Mouse (Mus musculus) kidney, embryonic 16.5 days (tissue): Measurements from ENCODE around the gene Slc29a3. TPM values are rescaled to one million over a fixed set of nuclear protein-coding genes. Genes with fewer than 3 reads are reported as not detected.
"Not testable (repeated sequence)": the region's sequence is repeated elsewhere in the genome, so short reads cannot be mapped to it uniquely, and the experiment has no call there.

Experiments used
- ATAC-seq: fragments of 200-750 bp; cut with Nextera tagmentation; 2 replicates; pipeline ENCODE4 v1.8.0; 2017; ENCODE audit warnings: moderate TSS enrichment; ENCODE audit not compliant: low FRiP score, low TSS enrichment
- H3K27ac ChIP-seq: fragments of 300-500 bp; sonication (generic); 2 replicates; pipeline ENCODE4 v1.5.1; 2014; ENCODE audit warnings: low read length
- H3K27me3 ChIP-seq: fragments of 300-500 bp; sonication (generic); 2 replicates; pipeline ENCODE4 v1.6.1; 2014; ENCODE audit warnings: low read length, control low read depth, mixed read lengths; ENCODE audit not compliant: insufficient read depth
- H3K36me3 ChIP-seq: fragments of 300-500 bp; sonication (generic); 2 replicates; pipeline ENCODE4 v1.6.1; 2014; ENCODE audit warnings: low read length, control low read depth, mixed read lengths; ENCODE audit not compliant: insufficient read depth
- H3K4me1 ChIP-seq: fragments of 300-500 bp; sonication (generic); 2 replicates; pipeline ENCODE4 v1.6.1; 2014; ENCODE audit warnings: low read length, control low read depth, mixed read lengths; ENCODE audit not compliant: insufficient read depth
- H3K4me2 ChIP-seq: fragments of 300-500 bp; sonication (generic); replicated peaks from 2 replicates; pipeline ENCODE4 v1.6.1; 2014; ENCODE audit warnings: low read depth, low read length
- H3K4me3 ChIP-seq: fragments of 300-500 bp; sonication (generic); 2 replicates; pipeline ENCODE4 v1.5.1; 2014; ENCODE audit warnings: mild to moderate bottlenecking, low read length
- H3K9ac ChIP-seq: fragments of 300-500 bp; sonication (generic); replicated peaks from 2 replicates; pipeline ENCODE4 v1.6.1; 2014; ENCODE audit warnings: low read length
- H3K9me3 ChIP-seq: fragments of 300-500 bp; sonication (generic); 2 replicates; pipeline ENCODE4 v1.6.1; 2016; ENCODE audit warnings: low read length, control low read depth
- WGBS: fragments of 180-500 bp; shearing (Covaris S2); extraction: QIAGEN DNeasy Blood & Tissue Kit; methylation state at CpG from one replicate; pipeline ENCODE4 v1.1.7; 2014; 5-methylcytosine and 5-hydroxymethylcytosine counted together
- polyA plus RNA-seq: library from polyadenylated mRNA; unstranded; fragments of >200 nt; fragmentation: Nextera tagmentation; extraction: Ambion mirVana; gene quantifications from 2 replicates; pipeline ENCODE4 v1.2.1, GENCODE M21; 2015

Slc29a3 gene
- polyA plus RNA-seq, 1 experiment from 2014 or later = 14.0 TPM

GRCm38 (mm10) chr10:60718491-60718890, 34.1 kb downstream of the Slc29a3 start:
- Histone ChIP-seq H3K9me3 (peaks cover 9% of the 10 kb centered on the region), H3K9ac (no peak overlapping the region), H3K4me1 (no peaks in the 10 kb centered on the region), H3K27ac (no peak overlapping the region), H3K4me3 (no peak overlapping the region), H3K27me3 (no peaks in the 10 kb centered on the region), H3K36me3 (peaks cover 33% of the 10 kb centered on the region), H3K4me2 (no peak overlapping the region)
- no peak for ATAC-seq
- WGBS = 88% methylated on average over 2 of the region's 2 CpGs

GRCm38 (mm10) chr10:60716449-60716848, 36.1 kb downstream of the Slc29a3 start:
- H3K9me3 ChIP-seq = peaks cover 9% of the 10 kb centered on the region
- H3K4me2 ChIP-seq = no peak overlapping the region
- no peak overlapping the region for H3K4me3 ChIP-seq
- no peaks in the 10 kb centered on the region for H3K4me1 ChIP-seq
- WGBS = 85% methylated on average over 3 of the region's 3 CpGs
- H3K27me3 ChIP-seq = no peaks in the 10 kb centered on the region
- peaks cover 32% of the 10 kb centered on the region for H3K36me3 ChIP-seq
- no peak overlapping the region for H3K9ac ChIP-seq
- H3K27ac ChIP-seq = no peak overlapping the region
- no peak for ATAC-seq

- not testable (repeated sequence) for H3K4me3 ChIP-seq, H3K9ac ChIP-seq, H3K4me2 ChIP-seq, ATAC-seq, H3K27me3 ChIP-seq, H3K9me3 ChIP-seq, H3K27ac ChIP-seq, H3K4me1 ChIP-seq
- 46% methylated on average over 6 of the region's 8 CpGs for WGBS
- peaks cover 22% of the 10 kb centered on the region for H3K36me3 ChIP-seq
Measured at GRCm38 (mm10) chr10:60712299-60712698, 40.3 kb downstream of the Slc29a3 start.

GRCm38 (mm10) chr10:60708837-60709236, 43.8 kb downstream of the Slc29a3 start:
- no peak overlapping the region for H3K4me3 ChIP-seq
- H3K9me3 ChIP-seq = peaks cover 1% of the 10 kb centered on the region; the same call in 1 of the 2 replicates
- no peaks in the 10 kb centered on the region for H3K27me3 ChIP-seq
- H3K36me3 ChIP-seq = peaks cover 1% of the 10 kb centered on the region
- no peak overlapping the region for H3K4me2 ChIP-seq
- 65% methylated on average over 5 of the region's 5 CpGs for WGBS
- H3K9ac ChIP-seq = no peak overlapping the region
- no peaks in the 10 kb centered on the region for H3K4me1 ChIP-seq
- ATAC-seq = peak; percentile 90
- peak overlapping the region; percentile 56; the same call in 1 of the 2 replicates for H3K27ac ChIP-seq

- Histone ChIP-seq H3K4me2 (no peak overlapping the region), H3K36me3 (no peaks in the 10 kb centered on the region), H3K27ac (no peak overlapping the region), H3K4me1 (no peaks in the 10 kb centered on the region), H3K4me3 (no peak overlapping the region), H3K27me3 (no peaks in the 10 kb centered on the region), H3K9ac (no peak overlapping the region), H3K9me3 (no peaks in the 10 kb centered on the region)
- 79% methylated on average over 4 of the region's 4 CpGs for WGBS
- no peak for ATAC-seq
Measured at GRCm38 (mm10) chr10:60706268-60706667, 46.3 kb downstream of the Slc29a3 start.

GRCm38 (mm10) chr10:60705134-60705533, 47.5 kb downstream of the Slc29a3 start:
- H3K27ac ChIP-seq = no peak overlapping the region
- 61% methylated on average over 2 of the region's 2 CpGs for WGBS
- no peak for ATAC-seq
- H3K36me3 ChIP-seq = no peaks in the 10 kb centered on the region
- no peaks in the 10 kb centered on the region for H3K4me1 ChIP-seq
- no peaks in the 10 kb centered on the region for H3K27me3 ChIP-seq
- no peaks in the 10 kb centered on the region for H3K9me3 ChIP-seq
- no peak overlapping the region for H3K4me2 ChIP-seq
- no peak overlapping the region for H3K9ac ChIP-seq
- H3K4me3 ChIP-seq = no peak overlapping the region

GRCm38 (mm10) chr10:60697775-60698174, 54.8 kb downstream of the Slc29a3 start:
- no peaks in the 10 kb centered on the region for H3K36me3 ChIP-seq
- no peak for ATAC-seq
- H3K27me3 ChIP-seq = peaks cover 3% of the 10 kb centered on the region; the same call in 1 of the 2 replicates
- no peaks in the 10 kb centered on the region for H3K4me1 ChIP-seq
- no peak overlapping the region for H3K27ac ChIP-seq
- no peak overlapping the region for H3K4me3 ChIP-seq
- no peak overlapping the region for H3K9ac ChIP-seq
- WGBS = 85% methylated on average over 6 of the region's 6 CpGs
- no peak overlapping the region for H3K4me2 ChIP-seq
- no peaks in the 10 kb centered on the region for H3K9me3 ChIP-seq

- H3K4me3 ChIP-seq = no peak overlapping the region
- H3K4me1 ChIP-seq = no peaks in the 10 kb centered on the region
- H3K9me3 ChIP-seq = no peaks in the 10 kb centered on the region
- H3K4me2 ChIP-seq = no peak overlapping the region
- H3K9ac ChIP-seq = no peak overlapping the region
- no peaks in the 10 kb centered on the region for H3K36me3 ChIP-seq
- peaks cover 3% of the 10 kb centered on the region; the same call in 1 of the 2 replicates for H3K27me3 ChIP-seq
- 16% methylated on average over 5 of the region's 5 CpGs for WGBS
- H3K27ac ChIP-seq = no peak overlapping the region
- ATAC-seq = peak; percentile 49; the same call in 1 of the 2 replicates
Measured at GRCm38 (mm10) chr10:60696975-60697374, 55.6 kb downstream of the Slc29a3 start.

GRCm38 (mm10) chr10:60696390-60696789, 56.2 kb downstream of the Slc29a3 start, which contains the start of gene Cdh23:
Gene Cdh23 (minus strand): TSS chr10:60696490.
- no peaks in the 10 kb centered on the region for H3K9me3 ChIP-seq
- WGBS = 86% methylated on average over 6 of the region's 6 CpGs
- no peaks in the 10 kb centered on the region for H3K36me3 ChIP-seq
- H3K4me2 ChIP-seq = no peak within 1 kb of the TSS
- no peak within 1 kb of the TSS for H3K9ac ChIP-seq
- H3K27me3 ChIP-seq = peaks cover 3% of the 10 kb centered on the region; the same call in 1 of the 2 replicates
- no peak within 1 kb of the TSS for H3K4me3 ChIP-seq
- H3K27ac ChIP-seq = no peak within 1 kb of the TSS
- no peak for ATAC-seq
- H3K4me1 ChIP-seq = 0 out of 2 replicates have a peak, but pooled peaks cover 4% of the 10 kb centered on the region

GRCm38 (mm10) chr10:60691671-60692390, 60.8 kb downstream of the Slc29a3 start:
- H3K27me3 ChIP-seq = peaks cover 34% of the 10 kb centered on the region
- no peak overlapping the region for H3K4me2 ChIP-seq
- no peak overlapping the region for H3K9ac ChIP-seq
- WGBS = 51% methylated on average over 20 of the region's 20 CpGs
- H3K27ac ChIP-seq = no peak overlapping the region
- H3K4me3 ChIP-seq = no peak overlapping the region
- H3K4me1 ChIP-seq = peaks cover 8% of the 10 kb centered on the region; the same call in 1 of the 2 replicates
- no peaks in the 10 kb centered on the region for H3K36me3 ChIP-seq
- ATAC-seq = no peak
- no peaks in the 10 kb centered on the region for H3K9me3 ChIP-seq
